Mouse (Mus musculus) lung, adult 2 months (tissue): ENCODE results near the gene Gpd2.

Experiments
- CTCF ChIP-seq: fragments of 200-500 bp; IDR thresholded peaks from 2 replicates; pipeline ENCODE4 v1.5.1; 2011; ENCODE audit warnings: mild to moderate bottlenecking, low read length, control low read depth; ENCODE audit not compliant: insufficient read depth
- POLR2A ChIP-seq: fragments of 200-500 bp; IDR thresholded peaks from 2 replicates; pipeline ENCODE4 v1.6.1; 2011; ENCODE audit warnings: low read depth, mild to moderate bottlenecking, control low read depth, low read length, borderline replicate concordance; ENCODE audit errors: extremely low read depth

DNA sequence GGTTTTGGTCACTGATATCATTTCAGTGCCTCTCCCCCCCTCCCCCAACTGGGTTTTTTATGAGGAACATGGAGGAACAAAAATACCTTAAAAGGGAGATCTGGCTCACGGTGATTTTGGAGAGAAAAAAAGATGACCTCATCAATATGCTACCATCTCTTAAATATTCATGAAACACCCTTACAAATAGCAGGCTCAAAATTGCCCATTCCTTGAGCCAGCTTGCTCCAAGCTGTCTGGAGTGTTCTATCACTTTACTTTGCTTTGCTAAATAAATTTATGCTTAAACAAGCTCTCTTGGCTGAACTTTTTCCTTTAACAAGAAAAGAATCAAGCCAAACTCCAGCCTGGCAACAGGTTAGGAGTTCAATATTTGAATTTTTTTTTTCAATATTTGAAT lies 179.3 kb downstream of the Gpd2 start:
- TF ChIP-seq CTCF = no peak
- no peak for TF ChIP-seq POLR2A
